Mouse (Mus musculus) heart, embryonic 16.5 days (tissue): ENCODE data around the gene Chst12. TPM values are rescaled to one million over a fixed set of nuclear protein-coding genes. Genes with fewer than 3 reads are reported as not detected.

Experiments used
- ATAC-seq: fragments of 200-750 bp; cut with Nextera tagmentation; replicated peaks from 2 replicates; pipeline ENCODE4 v1.8.0; 2017; ENCODE audit warnings: moderate number of reproducible peaks; ENCODE audit not compliant: insufficient read depth, low FRiP score; ENCODE audit errors: extremely low read depth
- H3K27ac ChIP-seq: fragments of 300-500 bp; sonication (generic); 2 replicates; pipeline ENCODE4 v1.5.1; 2014; ENCODE audit warnings: mild to moderate bottlenecking, low read length, control low read depth, moderate library complexity
- H3K27me3 ChIP-seq: fragments of 300-500 bp; sonication (generic); 2 replicates; pipeline ENCODE4 v1.6.1; 2014; ENCODE audit warnings: low read length, mixed read lengths; ENCODE audit not compliant: control insufficient read depth, insufficient read depth
- H3K36me3 ChIP-seq: fragments of 300-500 bp; sonication (generic); 2 replicates; pipeline ENCODE4 v1.6.1; 2014; ENCODE audit not compliant: control insufficient read depth, insufficient read depth
- H3K4me1 ChIP-seq: fragments of 300-500 bp; sonication (generic); 2 replicates; pipeline ENCODE4 v1.6.1; 2014; ENCODE audit warnings: low read length, mixed read lengths; ENCODE audit not compliant: control insufficient read depth, insufficient read depth
- H3K4me2 ChIP-seq: fragments of 300-500 bp; sonication (generic); 2 replicates; pipeline ENCODE4 v1.6.1; 2014; ENCODE audit warnings: low read depth, mild to moderate bottlenecking, control low read depth, low read length
- H3K4me3 ChIP-seq: fragments of 300-500 bp; sonication (generic); 2 replicates; pipeline ENCODE4 v1.5.1; 2014; ENCODE audit warnings: mild to moderate bottlenecking, control low read depth, low read length
- H3K9ac ChIP-seq: fragments of 300-500 bp; sonication (generic); 2 replicates; pipeline ENCODE4 v1.6.1; 2014; ENCODE audit warnings: low read length, control low read depth
- H3K9me3 ChIP-seq: fragments of 300-500 bp; sonication (generic); replicated peaks from 2 replicates; pipeline ENCODE4 v1.6.1; 2016; ENCODE audit warnings: low read length; ENCODE audit not compliant: control insufficient read depth
- WGBS: fragments of 180-500 bp; shearing (Covaris S2); extraction: QIAGEN DNeasy Blood & Tissue Kit; methylation state at CpG from one replicate; pipeline ENCODE4 v1.1.7; 2014; 5-methylcytosine and 5-hydroxymethylcytosine counted together
- polyA plus RNA-seq: library from polyadenylated mRNA; unstranded; fragments of >200 nt; fragmentation: Nextera tagmentation; extraction: Ambion mirVana; gene quantifications from 2 replicates; pipeline ENCODE4 v1.2.1, GENCODE M21; 2015

Chst12 gene
- polyA plus RNA-seq, 1 experiment from 2014 or later, result 13.9 TPM

DNA sequence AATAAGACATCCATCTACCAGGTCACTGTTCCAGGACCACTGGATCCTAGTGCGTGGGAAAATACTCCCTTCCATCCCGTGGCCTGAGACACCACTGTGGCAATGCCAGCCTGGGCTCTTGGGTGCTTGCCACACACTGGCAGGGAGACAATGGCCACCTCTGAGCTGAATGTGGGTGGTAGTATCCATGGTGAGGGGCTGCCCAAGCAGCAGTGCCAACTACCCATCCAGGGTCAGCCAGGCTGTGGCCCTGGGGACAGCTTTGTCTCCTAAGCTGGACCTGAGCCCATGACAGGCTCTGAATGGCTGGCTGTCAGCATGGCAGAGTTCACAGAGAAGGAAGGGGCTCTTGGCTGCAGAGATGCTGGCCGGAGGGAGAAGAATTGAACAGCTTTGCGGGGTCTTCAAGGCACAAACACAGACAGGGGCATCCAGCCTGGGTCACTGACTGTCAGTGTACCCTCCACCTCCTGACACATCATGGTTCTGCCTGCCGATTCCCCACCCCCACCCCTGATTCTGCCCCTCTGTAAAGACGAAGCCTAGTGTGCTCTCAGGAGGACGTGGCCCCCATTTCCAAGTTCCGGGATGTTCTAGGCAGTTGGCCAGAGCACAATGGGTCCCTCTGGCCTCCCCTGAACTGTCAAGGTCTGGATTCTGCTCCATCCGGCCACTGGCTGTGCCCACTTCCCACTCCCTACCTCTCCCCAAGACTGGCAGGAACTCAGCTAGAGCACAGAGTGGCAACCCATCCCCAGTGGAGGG is 37.6 kb downstream of the Chst12 start:
- no peak overlapping the region for H3K27ac ChIP-seq

GRCm38 (mm10) chr5:140545651-140546050 is 40.3 kb downstream of the Chst12 start:
- Histone ChIP-seq H3K9me3 (no peaks in the 10 kb centered on the region), H3K36me3 (no peaks in the 10 kb centered on the region), H3K27ac (no peak overlapping the region), H3K4me3 (no peak overlapping the region), H3K27me3 (no peaks in the 10 kb centered on the region), H3K4me1 (peaks cover 6% of the 10 kb centered on the region), H3K4me2 (no peak overlapping the region), H3K9ac (no peak overlapping the region)
- 51% methylated on average over 6 of the region's 6 CpGs for WGBS
- no peak for ATAC-seq

More for the DNA sequence above, 37.6 kb downstream of the Chst12 start:
- H3K36me3 ChIP-seq, result no peaks in the 10 kb centered on the region
- no peak overlapping the region for H3K4me3 ChIP-seq
- H3K9me3 ChIP-seq, result no peaks in the 10 kb centered on the region
- ATAC-seq, result no peak
- no peak overlapping the region for H3K4me2 ChIP-seq
- no peaks in the 10 kb centered on the region for H3K4me1 ChIP-seq
- no peaks in the 10 kb centered on the region for H3K27me3 ChIP-seq
- 60% methylated on average over 9 of the region's 9 CpGs for WGBS
- no peak overlapping the region for H3K9ac ChIP-seq

DNA sequence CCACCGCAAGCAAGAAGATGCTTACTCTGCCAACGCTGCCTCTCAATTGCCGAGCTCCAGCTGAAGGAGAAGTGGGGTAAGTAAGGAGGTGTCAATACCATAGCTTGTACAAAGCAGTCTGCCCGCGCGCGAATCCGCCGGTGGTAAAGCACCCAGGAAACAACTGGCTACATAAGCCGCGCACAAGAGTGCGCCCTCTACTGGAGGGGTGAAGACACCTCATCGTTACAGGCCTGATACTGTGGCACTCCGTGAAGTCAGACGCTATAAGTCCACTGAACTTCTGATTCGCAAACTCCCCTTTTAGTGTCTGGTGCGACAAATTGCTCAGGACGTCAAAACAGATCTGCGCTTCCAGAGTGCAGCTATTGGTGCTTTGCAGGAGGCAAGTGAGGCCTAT is 41.0 kb downstream of the Chst12 start:
- Histone ChIP-seq H3K27ac (no peak overlapping the region), H3K9ac (no peak overlapping the region), H3K27me3 (no peaks in the 10 kb centered on the region), H3K4me1 (peaks cover 6% of the 10 kb centered on the region), H3K36me3 (no peaks in the 10 kb centered on the region), H3K4me3 (no peak overlapping the region), H3K4me2 (no peak overlapping the region), H3K9me3 (no peaks in the 10 kb centered on the region)
- WGBS, result 84% methylated on average over 19 of the region's 19 CpGs
- no peak for ATAC-seq

- Histone ChIP-seq H3K9me3 (no peaks in the 10 kb centered on the region), H3K36me3 (no peaks in the 10 kb centered on the region), H3K27ac (peak overlapping the region; percentile 48), H3K9ac (no peak overlapping the region; the same call in 1 of the 2 replicates), H3K4me3 (no peak overlapping the region), H3K27me3 (no peaks in the 10 kb centered on the region), H3K4me2 (peak overlapping the region; percentile 45), H3K4me1 (peaks cover 6% of the 10 kb centered on the region)
- ATAC-seq, result peak; percentile 58; the same call in 1 of the 2 replicates
- 31% methylated on average over 17 of the region's 17 CpGs for WGBS
These were observed 44.1 kb downstream of the Chst12 start for GRCm38 (mm10) chr5:140549306-140550047.

DNA sequence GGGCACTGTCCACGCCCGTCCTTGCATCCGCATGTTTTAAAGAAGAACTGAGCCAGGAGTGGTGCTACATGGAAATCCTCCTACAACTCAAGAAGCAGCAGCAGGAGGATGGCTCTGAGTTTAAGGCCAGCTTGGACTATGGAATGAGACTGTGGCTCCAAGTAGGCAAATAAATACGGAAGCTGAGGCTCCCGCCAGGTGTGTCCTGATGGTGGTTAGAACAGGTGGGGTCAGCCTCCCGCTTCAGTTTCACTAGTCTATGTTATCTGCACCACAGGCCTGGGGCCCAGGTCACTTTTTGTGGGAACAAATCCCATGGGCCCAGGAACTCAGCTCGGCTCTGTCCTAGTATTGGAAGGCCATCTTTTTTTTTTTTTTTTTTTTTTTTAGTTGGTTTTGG is 48.4 kb downstream of the Chst12 start:
- ATAC-seq, result no peak

GRCm38 (mm10) chr5:140556859-140557258 is 51.5 kb downstream of the Chst12 start:
- H3K4me2 ChIP-seq, result no peak overlapping the region
- 52% methylated on average over 3 of the region's 3 CpGs for WGBS
- no peaks in the 10 kb centered on the region for H3K36me3 ChIP-seq
- no peaks in the 10 kb centered on the region for H3K9me3 ChIP-seq
- no peak overlapping the region for H3K27ac ChIP-seq
- ATAC-seq, result peak; percentile 45
- no peaks in the 10 kb centered on the region for H3K4me1 ChIP-seq
- H3K4me3 ChIP-seq, result no peak overlapping the region
- no peaks in the 10 kb centered on the region for H3K27me3 ChIP-seq
- no peak overlapping the region for H3K9ac ChIP-seq

More for the DNA sequence above, 48.4 kb downstream of the Chst12 start:
- no peaks in the 10 kb centered on the region for H3K36me3 ChIP-seq
- no peak overlapping the region for H3K27ac ChIP-seq
- no peaks in the 10 kb centered on the region for H3K27me3 ChIP-seq
- no peak overlapping the region for H3K9ac ChIP-seq
- no peak overlapping the region for H3K4me2 ChIP-seq
- no peaks in the 10 kb centered on the region for H3K9me3 ChIP-seq
- 88% methylated on average over 7 of the region's 7 CpGs for WGBS
- peaks cover 6% of the 10 kb centered on the region for H3K4me1 ChIP-seq
- H3K4me3 ChIP-seq, result no peak overlapping the region

GRCm38 (mm10) chr5:140562601-140563000 is 57.3 kb downstream of the Chst12 start:
- Histone ChIP-seq H3K9me3 (no peaks in the 10 kb centered on the region), H3K9ac (no peak overlapping the region), H3K4me3 (no peak overlapping the region), H3K4me1 (peaks cover 8% of the 10 kb centered on the region), H3K27ac (no peak overlapping the region), H3K4me2 (no peak overlapping the region), H3K27me3 (no peaks in the 10 kb centered on the region), H3K36me3 (no peaks in the 10 kb centered on the region)
- ATAC-seq, result no peak
- WGBS, result 61% methylated on average over 9 of the region's 9 CpGs

- no peaks in the 10 kb centered on the region for H3K27me3 ChIP-seq
- no peak within 1 kb of the TSS for H3K4me3 ChIP-seq
- H3K4me2 ChIP-seq, result no peak within 1 kb of the TSS
- ATAC-seq, result no peak
- H3K36me3 ChIP-seq, result no peaks in the 10 kb centered on the region
- peak within 1 kb of the TSS; percentile 19; the same call in 1 of the 2 replicates for H3K27ac ChIP-seq
- no peak within 1 kb of the TSS; the same call in 1 of the 2 replicates for H3K9ac ChIP-seq
- WGBS, result 83% methylated on average over 4 of the region's 4 CpGs
- peaks cover 17% of the 10 kb centered on the region for H3K4me1 ChIP-seq
- H3K9me3 ChIP-seq, result no peaks in the 10 kb centered on the region
These were observed 59.5 kb downstream of the Chst12 start, which contains the start of gene Grifin for GRCm38 (mm10) chr5:140564896-140565295. Gene Grifin, minus strand, starts transcription at chr5:140565071.

- Histone ChIP-seq H3K9me3 (no peaks in the 10 kb centered on the region), H3K4me3 (no peak overlapping the region), H3K27ac (no peak overlapping the region), H3K36me3 (no peaks in the 10 kb centered on the region), H3K27me3 (no peaks in the 10 kb centered on the region), H3K4me2 (no peak overlapping the region), H3K9ac (no peak overlapping the region), H3K4me1 (peaks cover 17% of the 10 kb centered on the region)
- WGBS, result 52% methylated on average over 5 of the region's 5 CpGs
- ATAC-seq, result peak; percentile 41; the same call in 1 of the 2 replicates
These were observed 60.1 kb downstream of the Chst12 start for GRCm38 (mm10) chr5:140565451-140565850.
